Mouse (Mus musculus) layer of hippocampus, adult 9-11 months (tissue): Measurements from ENCODE around the gene Olfr1295.

Source experiments
- DNase-seq: peaks from one replicate; pipeline ENCODE4 v3.0.0; 2022

Olfr1295 gene

GRCm38 (mm10) chr2:111569581-111569980, at the start of gene Olfr1295:
TSS of gene Olfr1295 (minus strand) at chr2:111569681.
- no peak for DNase-seq

GRCm38 (mm10) chr2:111540191-111540590, 29.3 kb downstream of the Olfr1295 start, which contains the start of gene Olfr1294:
TSS of gene Olfr1294 (minus strand) at chr2:111540291.
- no peak for DNase-seq

GRCm38 (mm10) chr2:111524903-111525302, 44.6 kb downstream of the Olfr1295 start, which contains the start of gene Olfr1293-ps:
TSS of gene Olfr1293-ps (plus strand) at chr2:111525203.
- no peak for DNase-seq

DNA sequence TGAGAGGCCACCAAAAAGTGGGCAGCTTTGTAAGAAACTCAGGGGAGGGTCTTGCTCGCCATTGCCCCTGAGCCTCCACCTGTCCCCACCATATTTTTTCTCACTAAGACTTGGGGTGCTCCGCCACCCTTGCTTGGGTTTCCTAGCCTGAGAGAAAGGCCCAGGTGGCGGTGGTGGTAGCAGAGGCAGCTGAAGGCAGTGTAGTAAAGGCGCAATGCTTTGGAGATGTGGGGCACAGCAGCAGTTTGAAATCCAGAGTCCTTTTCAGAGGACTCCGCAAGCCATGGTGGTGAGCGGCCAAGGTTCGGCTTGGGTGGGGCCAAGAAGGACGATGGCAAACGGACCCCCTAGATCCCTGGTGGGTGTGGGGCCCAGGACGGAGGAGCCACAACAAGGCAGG, 52.0 kb downstream of the Olfr1295 start:
- no peak for DNase-seq
